Comparison of ENCODE assay signal across 9 mouse cellular contexts in genomic region chr4:46827471-46827870, GRCm38 (mm10).
DNase-seq lines count a peak whose midpoint lies in the region; ATAC-seq and TF ChIP-seq lines count a peak whose summit lies in the region.
"Had no signal": no experiment of that assay in that cellular context is flagged by ENCODE, and none has a peak within 500 bp of the region (broad histone marks: within the 10 kb centered on the region; RNA-seq: fewer than 3 reads in every experiment).

No protein-coding gene starts in this region.

- H3K27ac ChIP-seq in hindbrain, embryonic 11.5 days (ENCODE audit: low read depth, low read length) = 0 out of 2 replicates have a peak overlapping the region, but pooled peaks have one; percentile 24
- no peak overlapping the region for H3K27ac ChIP-seq in hindbrain, embryonic 12.5 days
- no peak overlapping the region for H3K27ac ChIP-seq in heart, embryonic 11.5 days (ENCODE audit: low read depth, low read length)
- H3K27ac ChIP-seq in thymus, adult 2 months (ENCODE audit: control insufficient read depth, insufficient read depth, low read length) = no peak overlapping the region
- H3K27ac ChIP-seq: macrophage had no signal

- 45% methylated on average over 9 of the region's 9 CpGs for WGBS in hindbrain, embryonic 11.5 days
- 41% methylated on average over 9 of the region's 9 CpGs for WGBS in hindbrain, embryonic 12.5 days
- 40% methylated on average over 9 of the region's 9 CpGs for WGBS in heart, embryonic 11.5 days (ENCODE audit: insufficient replicate concordance)
- 89% methylated on average over 9 of the region's 9 CpGs for WGBS in thymus, adult 2 months

- no peak overlapping the region for H3K4me3 ChIP-seq in hindbrain, embryonic 11.5 days (ENCODE audit: low read depth, low read length)
- no peak overlapping the region for H3K4me3 ChIP-seq in hindbrain, embryonic 12.5 days
- H3K4me3 ChIP-seq in heart, embryonic 11.5 days (ENCODE audit: low read depth, low read length) = no peak overlapping the region
- H3K4me3 ChIP-seq in thymus, adult 2 months (ENCODE audit: control insufficient read depth, insufficient read depth, low read length) = no peak overlapping the region

- no peaks in the 10 kb centered on the region for H3K27me3 ChIP-seq in hindbrain, embryonic 11.5 days (ENCODE audit: control insufficient read depth, insufficient read depth, low read length)
- H3K27me3 ChIP-seq in hindbrain, embryonic 12.5 days = no peaks in the 10 kb centered on the region
- H3K27me3 ChIP-seq in heart, embryonic 11.5 days (ENCODE audit: control insufficient read depth, insufficient read depth, low read length) = no peaks in the 10 kb centered on the region; the same call in 1 of the 2 replicates
- H3K27me3 ChIP-seq in thymus, adult 2 months (ENCODE audit: control insufficient read depth, insufficient read depth, low read length) = no peaks in the 10 kb centered on the region

- no peaks in the 10 kb centered on the region for H3K4me1 ChIP-seq in hindbrain, embryonic 11.5 days (replicated peaks; ENCODE audit: control insufficient read depth, insufficient read depth, low read length)
- peaks cover 13% of the 10 kb centered on the region; the same call in 1 of the 2 replicates for H3K4me1 ChIP-seq in hindbrain, embryonic 12.5 days
- H3K4me1 ChIP-seq in heart, embryonic 11.5 days (ENCODE audit: control insufficient read depth, insufficient read depth, low read length) = peaks cover 3% of the 10 kb centered on the region; the same call in 1 of the 2 replicates
- 0 out of 2 replicates have a peak, but pooled peaks cover 3% of the 10 kb centered on the region for H3K4me1 ChIP-seq in thymus, adult 2 months (replicated peaks; ENCODE audit: control insufficient read depth, insufficient read depth, low read length)

- no peak for TF ChIP-seq CTCF in thymus, adult 2 months (IDR thresholded peaks at IDR 0.05; ENCODE audit: borderline replicate concordance, control insufficient read depth, extremely low read depth, insufficient read depth, low read length, poor library complexity)

- H3K9me3 ChIP-seq in hindbrain, embryonic 11.5 days (ENCODE audit: control insufficient read depth, low read length) = no peaks in the 10 kb centered on the region
- no peaks in the 10 kb centered on the region for H3K9me3 ChIP-seq in hindbrain, embryonic 12.5 days (replicated peaks)
- no peaks in the 10 kb centered on the region for H3K9me3 ChIP-seq in heart, embryonic 11.5 days (replicated peaks; ENCODE audit: control insufficient read depth, low read length)

- H3K9ac ChIP-seq in hindbrain, embryonic 11.5 days (ENCODE audit: low read depth, low read length) = no peak overlapping the region
- no peak overlapping the region for H3K9ac ChIP-seq in hindbrain, embryonic 12.5 days
- H3K9ac ChIP-seq in heart, embryonic 11.5 days (ENCODE audit: low read depth, low read length) = no peak overlapping the region; the same call in 1 of the 2 replicates

- DNase-seq in hindbrain, embryonic 11.5 days (ENCODE audit: low spot score) = peak; percentile 25
- DNase-seq in embryo, embryonic 10.5 days (ENCODE audit: low spot score) = peak; percentile 54
- peak; percentile 77 for DNase-seq in layer of hippocampus, adult 9-11 months
- DNase-seq in right cerebral cortex, adult 18-20 months = peak; percentile 89
- DNase-seq in urinary bladder, postnatal 36 days (ENCODE audit: low spot score in 2 of 2) = no peak
- DNase-seq in thymus, adult 2 months = no peak

- H3K36me3 ChIP-seq in hindbrain, embryonic 11.5 days (ENCODE audit: control insufficient read depth, insufficient read depth, low read length) = no peaks in the 10 kb centered on the region
- H3K36me3 ChIP-seq in hindbrain, embryonic 12.5 days = no peaks in the 10 kb centered on the region
- H3K36me3 ChIP-seq in heart, embryonic 11.5 days (ENCODE audit: control insufficient read depth, insufficient read depth, low read length) = no peaks in the 10 kb centered on the region
- H3K36me3 ChIP-seq in thymus, adult 2 months (ENCODE audit: control insufficient read depth, insufficient read depth, low read length) = no peaks in the 10 kb centered on the region

- TF ChIP-seq POLR2A in thymus, adult 2 months (IDR thresholded peaks at IDR 0.05; ENCODE audit: control insufficient read depth, extremely low read depth, insufficient read depth, low read length, poor library complexity) = no peak

- no peak overlapping the region for H3K4me2 ChIP-seq in hindbrain, embryonic 11.5 days (replicated peaks; ENCODE audit: low read depth, low read length)
- H3K4me2 ChIP-seq in hindbrain, embryonic 12.5 days (replicated peaks) = no peak overlapping the region
- H3K4me2 ChIP-seq in heart, embryonic 11.5 days = no peak overlapping the region

- no peak for ATAC-seq in hindbrain, embryonic 11.5 days (ENCODE audit: low FRiP score)
- no peak for ATAC-seq in hindbrain, embryonic 12.5 days (ENCODE audit: low FRiP score)
- no peak for ATAC-seq in heart, embryonic 11.5 days (replicated peaks; ENCODE audit: insufficient number of reproducible peaks, low FRiP score, low TSS enrichment)

Comparison
In these comparisons a context has a peak if more than half of its experiments do, and no peak if none do; other contexts are left out.
1. DNase-seq: peak in hindbrain, embryonic 11.5 days (single experiment), embryo, embryonic 10.5 days (single experiment), layer of hippocampus, adult 9-11 months (single experiment) and right cerebral cortex, adult 18-20 months (single experiment); none in urinary bladder, postnatal 36 days (0 of 2) and thymus, adult 2 months (single experiment).